Mouse (Mus musculus) hindbrain, postnatal 0 days (tissue): ENCODE results near the gene Fga. TPM values are rescaled to one million over a fixed set of nuclear protein-coding genes. Genes with fewer than 3 reads are reported as not detected.
A peak's percentile ranks its signal among the peaks of the same experiment; 100 is the strongest.

Source experiments
- ATAC-seq: fragments of 200-750 bp; cut with Nextera tagmentation; 2 replicates; pipeline ENCODE4 v1.8.0; 2017; ENCODE audit warnings: mild to moderate bottlenecking, moderate TSS enrichment, moderate library complexity
- DNase-seq: peaks from one replicate; pipeline ENCODE4 v3.0.0-alpha.2; 2015; ENCODE audit warnings: low spot score
- H3K27ac ChIP-seq: fragments of 300-500 bp; sonication (generic); 2 replicates; pipeline ENCODE4 v1.5.1; 2014; ENCODE audit warnings: mild to moderate bottlenecking
- H3K27me3 ChIP-seq: fragments of 300-500 bp; sonication (generic); 2 replicates; pipeline ENCODE4 v1.6.1; 2014; ENCODE audit warnings: low read length, mixed read lengths; ENCODE audit not compliant: insufficient read depth
- H3K36me3 ChIP-seq: fragments of 300-500 bp; sonication (generic); 2 replicates; pipeline ENCODE4 v1.6.1; 2014; ENCODE audit warnings: low read length, mixed read lengths; ENCODE audit not compliant: insufficient read depth
- H3K4me1 ChIP-seq: fragments of 300-500 bp; sonication (generic); 2 replicates; pipeline ENCODE4 v1.6.1; 2014; ENCODE audit warnings: antibody characterized with exemption, low read length, mixed read lengths; ENCODE audit not compliant: insufficient read depth
- H3K4me2 ChIP-seq: fragments of 300-500 bp; sonication (generic); 2 replicates; pipeline ENCODE4 v1.6.1; 2014; ENCODE audit warnings: low read depth, mild to moderate bottlenecking, low read length, moderate library complexity, mixed read lengths
- H3K4me3 ChIP-seq: fragments of 300-500 bp; sonication (generic); 2 replicates; pipeline ENCODE4 v1.5.1; 2014; ENCODE audit warnings: low read length
- H3K9ac ChIP-seq: fragments of 300-500 bp; sonication (generic); replicated peaks from 2 replicates; pipeline ENCODE4 v1.6.1; 2014; ENCODE audit warnings: mild to moderate bottlenecking, low read length, moderate library complexity, mixed read lengths
- H3K9me3 ChIP-seq: fragments of 300-500 bp; sonication (generic); 2 replicates; pipeline ENCODE4 v1.6.1; 2016; ENCODE audit warnings: low read length, mixed read lengths
- CTCF ChIP-seq: IDR thresholded peaks from 2 replicates; pipeline ENCODE4 v1.5.1; 2016; ENCODE audit warnings: antibody characterized with exemption, control low read depth, low read depth
- WGBS: fragments of 180-500 bp; shearing (Covaris S2); extraction: QIAGEN DNeasy Blood & Tissue Kit; methylation state at CpG from one replicate; pipeline ENCODE4 v1.1.7; 2014; 5-methylcytosine and 5-hydroxymethylcytosine counted together
- polyA plus RNA-seq: library from polyadenylated mRNA; unstranded; fragments of >200 nt; fragmentation: Nextera tagmentation; extraction: Ambion mirVana; gene quantifications from 2 replicates; pipeline ENCODE4 v1.2.1, GENCODE M21; 2015
- total RNA-seq: library from RNA; depleted of rRNA; stranded (reverse); fragments of >200 nt; gene quantifications from 2 replicates; pipeline ENCODE4 v1.2.3, GENCODE M21; 2014

The Fga gene
- total and polyA plus RNA-seq, 2 experiments from 2014 or later: not detected

- Histone ChIP-seq H3K4me1 (0 out of 2 replicates have a peak, but pooled peaks cover 6% of the 10 kb centered on the region), H3K4me2 (no peak overlapping the region), H3K4me3 (no peak overlapping the region), H3K27ac (no peak overlapping the region), H3K27me3 (no peaks in the 10 kb centered on the region), H3K9ac (no peak overlapping the region), H3K36me3 (no peaks in the 10 kb centered on the region), H3K9me3 (no peaks in the 10 kb centered on the region)
- 79% methylated on average over 3 of the region's 3 CpGs for WGBS
- DNase-seq (no peak), ATAC-seq (no peak)
- TF ChIP-seq CTCF: no peak
Measured at GRCm38 (mm10) chr3:82996656-82997055, 29.2 kb upstream of the Fga start.

- DNase-seq: peak; percentile 95
- Histone ChIP-seq H3K9me3 (no peaks in the 10 kb centered on the region), H3K9ac (no peak overlapping the region), H3K4me3 (no peak overlapping the region), H3K4me1 (0 out of 2 replicates have a peak, but pooled peaks cover 6% of the 10 kb centered on the region), H3K27ac (no peak overlapping the region), H3K36me3 (no peaks in the 10 kb centered on the region), H3K27me3 (no peaks in the 10 kb centered on the region), H3K4me2 (no peak overlapping the region)
- peak; percentile 81 for TF ChIP-seq CTCF
- 30% methylated on average over 8 of the region's 8 CpGs for WGBS
- peak; percentile 90 for ATAC-seq
Measured at GRCm38 (mm10) chr3:82998772-82999463, 27.0 kb upstream of the Fga start.

DNA sequence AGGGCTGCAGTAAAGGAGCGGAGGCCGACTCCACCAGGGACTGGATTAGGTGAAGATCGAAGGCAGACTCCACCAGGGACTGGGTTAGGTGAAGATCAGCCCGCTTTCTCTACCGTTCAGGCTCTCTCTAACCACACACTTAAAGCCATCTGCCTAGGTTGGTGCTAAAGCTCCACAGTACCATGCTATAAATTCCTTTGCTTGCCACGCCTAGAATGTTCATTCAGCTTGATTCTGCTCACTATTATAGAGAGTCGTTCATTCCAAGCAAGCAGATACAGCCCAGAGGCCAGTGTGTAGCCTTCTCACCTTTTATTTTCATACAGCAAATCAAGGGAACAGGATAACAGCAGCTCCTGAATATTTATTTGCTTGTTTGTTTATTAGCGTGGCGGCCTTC lies 25.9 kb upstream of the Fga start:
- WGBS: 85% methylated on average over 9 of the region's 9 CpGs
- no peaks in the 10 kb centered on the region for H3K36me3 ChIP-seq
- H3K9me3 ChIP-seq: no peaks in the 10 kb centered on the region
- no peak overlapping the region for H3K27ac ChIP-seq
- H3K9ac ChIP-seq: no peak overlapping the region
- H3K4me1 ChIP-seq: 0 out of 2 replicates have a peak, but pooled peaks cover 6% of the 10 kb centered on the region
- no peak overlapping the region for H3K4me2 ChIP-seq
- no peak for ATAC-seq
- DNase-seq: no peak
- TF ChIP-seq CTCF: no peak
- H3K27me3 ChIP-seq: no peaks in the 10 kb centered on the region
- H3K4me3 ChIP-seq: no peak overlapping the region

GRCm38 (mm10) chr3:83002191-83002590 lies 23.7 kb upstream of the Fga start:
- Histone ChIP-seq H3K27ac (no peak overlapping the region), H3K4me2 (no peak overlapping the region), H3K9ac (no peak overlapping the region), H3K36me3 (no peaks in the 10 kb centered on the region), H3K27me3 (no peaks in the 10 kb centered on the region), H3K4me1 (no peaks in the 10 kb centered on the region), H3K9me3 (no peaks in the 10 kb centered on the region), H3K4me3 (no peak overlapping the region)
- ATAC-seq (no peak), DNase-seq (peak; percentile 61)
- peak; percentile 80 for TF ChIP-seq CTCF
- WGBS: 3% methylated on average over 2 of the region's 2 CpGs

- Histone ChIP-seq H3K4me2 (no peak overlapping the region), H3K4me1 (no peaks in the 10 kb centered on the region), H3K4me3 (no peak overlapping the region), H3K27ac (no peak overlapping the region), H3K9ac (no peak overlapping the region), H3K27me3 (no peaks in the 10 kb centered on the region), H3K36me3 (no peaks in the 10 kb centered on the region), H3K9me3 (no peaks in the 10 kb centered on the region)
- WGBS: 90% methylated on average over 8 of the region's 8 CpGs
- DNase-seq (no peak), ATAC-seq (no peak)
- TF ChIP-seq CTCF: no peak
Measured at GRCm38 (mm10) chr3:83003068-83003467, 22.8 kb upstream of the Fga start.

GRCm38 (mm10) chr3:83004801-83005200 lies 21.1 kb upstream of the Fga start:
- ATAC-seq: no peak

GRCm38 (mm10) chr3:83007557-83007956 lies 18.3 kb upstream of the Fga start, which contains the start of gene Fgg:
Fgg (plus strand) TSS chr3:83007724.
- no peak within 1 kb of the TSS for H3K4me2 ChIP-seq
- 58% methylated on average over 7 of the region's 7 CpGs for WGBS

More at GRCm38 (mm10) chr3:83004801-83005200, 21.1 kb upstream of the Fga start:
- no peak for TF ChIP-seq CTCF
- Histone ChIP-seq H3K27ac (no peak overlapping the region), H3K9me3 (no peaks in the 10 kb centered on the region), H3K36me3 (no peaks in the 10 kb centered on the region), H3K4me3 (no peak overlapping the region), H3K9ac (no peak overlapping the region), H3K4me2 (no peak overlapping the region), H3K27me3 (no peaks in the 10 kb centered on the region), H3K4me1 (no peaks in the 10 kb centered on the region)
- 91% methylated on average over 7 of the region's 7 CpGs for WGBS
- no peak for DNase-seq

More at GRCm38 (mm10) chr3:83007557-83007956, 18.3 kb upstream of the Fga start, which contains the start of gene Fgg:
- no peaks in the 10 kb centered on the region for H3K36me3 ChIP-seq
- no peak within 1 kb of the TSS for H3K9ac ChIP-seq
- TF ChIP-seq CTCF: no peak
- DNase-seq (no peak), ATAC-seq (no peak)
- H3K27ac ChIP-seq: no peak within 1 kb of the TSS
- no peaks in the 10 kb centered on the region for H3K4me1 ChIP-seq
- H3K9me3 ChIP-seq: no peaks in the 10 kb centered on the region
- no peaks in the 10 kb centered on the region for H3K27me3 ChIP-seq
- no peak within 1 kb of the TSS for H3K4me3 ChIP-seq
